Mouse (Mus musculus) liver, embryonic 14.5 days (tissue): ENCODE data around the gene Wdfy2. TPM values are rescaled to one million over a fixed set of nuclear protein-coding genes. Genes with fewer than 3 reads are reported as not detected.

Source experiments
- ATAC-seq: fragments of 200-750 bp; cut with Nextera tagmentation; 2 replicates; pipeline ENCODE4 v1.8.0; 2017; ENCODE audit warnings: moderate number of reproducible peaks, mild to moderate bottlenecking, moderate library complexity; ENCODE audit not compliant: insufficient read depth
- DNase-seq, 3 experiments: peaks; one replicate each; pipeline ENCODE4 v3.0.0-alpha.2; 2012 to 2013; ENCODE audit warnings: low read depth in 3 of 3, low spot score in 3 of 3
- H3K27ac ChIP-seq: fragments of 300-500 bp; sonication (generic); 2 replicates; pipeline ENCODE4 v1.5.1; 2014; ENCODE audit warnings: moderate library complexity, mild to moderate bottlenecking, control low read depth, inconsistent platforms
- H3K27me3 ChIP-seq: fragments of 300-500 bp; sonication (generic); 2 replicates; pipeline ENCODE4 v1.6.1; 2014; ENCODE audit warnings: mild to moderate bottlenecking, low read length, moderate library complexity; ENCODE audit not compliant: control insufficient read depth, insufficient read depth
- H3K36me3 ChIP-seq: fragments of 300-500 bp; sonication (generic); replicated peaks from 2 replicates; pipeline ENCODE4 v1.6.1; 2014; ENCODE audit warnings: low read depth; ENCODE audit not compliant: control insufficient read depth, insufficient read depth
- H3K4me1 ChIP-seq, 2 experiments: fragments of 200-500 bp in 1 of 2; fragments of 300-500 bp in 1 of 2; sonication (generic) in 1 of 2; replicated peaks; 2 replicates each; pipeline ENCODE4 v1.6.1; 2012 to 2014; ENCODE audit warnings: antibody characterized with exemption in 1 of 2, inconsistent platforms in 1 of 2, low read length in 1 of 2; ENCODE audit not compliant: control insufficient read depth in 2 of 2, insufficient read depth in 2 of 2
- H3K4me2 ChIP-seq: fragments of 300-500 bp; sonication (generic); 2 replicates; pipeline ENCODE4 v1.6.1; 2014; ENCODE audit warnings: low read depth, mild to moderate bottlenecking, control low read depth, moderate library complexity
- H3K4me3 ChIP-seq, 2 experiments: fragments of 200-500 bp in 1 of 2; fragments of 300-500 bp in 1 of 2; sonication (generic) in 1 of 2; 2 replicates each; pipeline ENCODE4 v1.5.1; 2012 to 2014; ENCODE audit warnings: low read depth in 2 of 2, low read length in 2 of 2, mild to moderate bottlenecking in 2 of 2, control low read depth in 1 of 2, inconsistent platforms in 1 of 2, moderate library complexity in 1 of 2; ENCODE audit not compliant: insufficient read depth in 1 of 2
- H3K9ac ChIP-seq: fragments of 300-500 bp; sonication (generic); replicated peaks from 2 replicates; pipeline ENCODE4 v1.6.1; 2014; ENCODE audit warnings: mild to moderate bottlenecking, control low read depth, moderate library complexity
- H3K9me3 ChIP-seq: fragments of 300-500 bp; sonication (generic); 2 replicates; pipeline ENCODE4 v1.6.1; 2016; ENCODE audit warnings: low read length, mixed read lengths; ENCODE audit not compliant: control insufficient read depth
- CTCF ChIP-seq: IDR thresholded peaks from 2 replicates; pipeline ENCODE4 v1.5.1; 2016; ENCODE audit warnings: antibody characterized with exemption, low read depth, control low read depth
- EP300 ChIP-seq: IDR thresholded peaks from 2 replicates; pipeline ENCODE4 v1.6.1; 2016; ENCODE audit warnings: antibody characterized with exemption, low read depth
- WGBS: fragments of 180-500 bp; shearing (Covaris S2); extraction: QIAGEN DNeasy Blood & Tissue Kit; methylation state at CpG from one replicate; pipeline ENCODE4 v1.1.7; 2014; ENCODE audit not compliant: insufficient replicate concordance; 5-methylcytosine and 5-hydroxymethylcytosine counted together
- polyA plus RNA-seq, 2 experiments: library from polyadenylated mRNA; depleted of rRNA in 1 of 2; stranded (reverse) in 1 of 2; unstranded in 1 of 2; fragments of >200 nt; fragmentation: Nextera tagmentation in 1 of 2; extraction: Ambion mirVana in 1 of 2; gene quantifications; 2 replicates each; pipeline versions ENCODE4 v1.2.1 to v1.2.3; 2012 to 2014

The Wdfy2 gene
- polyA plus RNA-seq, 2 experiments, result 1.9 to 3.6 TPM

DNA sequence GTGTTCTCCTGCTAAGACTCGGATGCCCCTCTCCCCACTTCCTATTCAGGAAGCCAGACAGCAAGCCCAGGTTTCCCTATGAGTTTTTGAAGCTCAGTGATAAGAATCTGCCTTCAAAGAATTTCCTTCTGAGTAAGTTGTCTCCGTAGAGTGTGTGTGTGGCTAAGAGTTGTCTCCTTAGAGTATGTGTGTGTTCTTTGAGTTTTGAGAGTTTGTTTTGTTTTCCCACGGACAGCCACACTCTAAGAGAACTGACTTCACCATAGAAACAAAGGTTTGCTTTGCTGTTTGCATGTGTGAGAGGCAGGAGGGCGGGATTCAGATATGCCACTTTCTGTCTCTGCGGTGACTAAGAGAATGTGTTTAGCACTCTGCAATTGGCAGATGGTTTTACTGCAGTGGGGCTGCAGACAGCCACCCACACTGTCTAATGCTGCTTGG, 90.6 kb downstream of the Wdfy2 start:
- no peaks in the 10 kb centered on the region for H3K9me3 ChIP-seq
- H3K36me3 ChIP-seq, result no peaks in the 10 kb centered on the region
- no peak overlapping the region for H3K9ac ChIP-seq
- no peak overlapping the region for H3K4me2 ChIP-seq
- no peak for ATAC-seq
- H3K4me3 ChIP-seq, result no peak overlapping the region
- no peak overlapping the region for H3K27ac ChIP-seq
- WGBS, result 31% methylated on average over 5 of the region's 5 CpGs
- no peak for DNase-seq
- TF ChIP-seq EP300 (no peak), CTCF (no peak)
- H3K4me1 ChIP-seq, result no peaks in the 10 kb centered on the region
- H3K27me3 ChIP-seq, result no peaks in the 10 kb centered on the region

DNA sequence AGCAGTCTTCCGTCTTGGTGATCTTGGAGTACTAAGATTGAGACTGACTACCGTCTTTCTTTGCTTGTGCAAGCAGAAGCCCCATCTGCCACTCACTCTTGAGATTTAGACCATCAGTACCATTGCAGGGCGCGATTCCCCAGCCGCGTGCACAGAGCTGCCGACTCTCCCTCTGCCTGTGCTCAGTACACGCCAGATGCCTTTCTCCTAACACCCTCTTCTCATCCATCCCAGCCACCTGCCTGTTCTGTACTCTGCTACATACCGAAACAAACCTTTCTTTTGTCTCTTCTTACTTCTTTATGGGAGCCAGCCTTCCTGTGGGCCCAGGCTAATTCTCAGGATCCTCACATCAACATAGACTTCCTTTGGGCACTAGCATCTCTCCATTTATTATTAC, 97.9 kb downstream of the Wdfy2 start:
- TF ChIP-seq EP300 (no peak), CTCF (no peak)
- no peak overlapping the region for H3K4me2 ChIP-seq
- H3K4me1 ChIP-seq, result no peaks in the 10 kb centered on the region
- no peaks in the 10 kb centered on the region for H3K36me3 ChIP-seq
- H3K9me3 ChIP-seq, result no peaks in the 10 kb centered on the region
- no peak overlapping the region for H3K9ac ChIP-seq
- H3K4me3 ChIP-seq, result no peak overlapping the region
- WGBS, result 70% methylated on average over 9 of the region's 9 CpGs
- no peaks in the 10 kb centered on the region for H3K27me3 ChIP-seq
- no peak for ATAC-seq
- no peak for DNase-seq
- no peak overlapping the region for H3K27ac ChIP-seq

DNA sequence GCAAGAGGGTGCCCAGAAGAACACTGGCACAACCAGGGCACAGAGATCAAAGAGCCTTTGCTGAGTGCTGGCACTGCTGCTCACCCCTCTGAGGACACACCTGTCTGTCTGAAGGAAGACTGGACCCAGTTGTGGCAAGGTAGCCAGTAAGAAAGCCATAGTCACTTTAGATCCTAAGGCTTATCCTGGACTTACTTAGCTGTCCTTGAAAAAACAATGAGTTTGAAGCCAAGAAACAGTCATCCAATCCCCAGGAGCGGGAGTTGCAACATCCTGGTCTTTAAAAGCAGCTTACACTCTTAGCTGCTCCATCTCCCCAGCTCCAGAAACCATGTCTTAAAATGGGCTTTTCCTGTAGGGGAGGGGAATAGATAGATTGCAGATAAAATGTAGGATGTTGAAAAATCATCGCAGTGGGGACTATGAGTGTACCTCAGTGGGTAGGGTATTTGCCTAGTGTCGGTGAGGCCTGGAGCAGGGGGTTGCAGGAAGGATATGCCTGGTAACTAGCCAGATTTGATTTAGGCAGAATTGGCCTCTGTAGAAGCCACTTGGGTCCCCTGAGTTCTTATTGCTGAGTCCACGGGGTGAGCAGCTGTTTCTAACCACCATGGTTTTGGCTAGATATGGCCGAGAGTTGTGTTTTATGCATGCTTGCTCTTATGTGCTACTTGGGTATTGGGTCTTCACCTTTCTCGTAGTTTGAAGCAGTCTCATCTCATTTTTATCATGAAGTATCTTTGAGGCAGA, 99.3 kb downstream of the Wdfy2 start:
- H3K36me3 ChIP-seq, result no peaks in the 10 kb centered on the region
- DNase-seq (no peak), ATAC-seq (no peak)
- H3K4me1 ChIP-seq, result no peaks in the 10 kb centered on the region
- H3K4me2 ChIP-seq, result no peak overlapping the region
- no peak overlapping the region for H3K9ac ChIP-seq
- H3K27ac ChIP-seq, result no peak overlapping the region
- no peak overlapping the region for H3K4me3 ChIP-seq
- no peaks in the 10 kb centered on the region for H3K27me3 ChIP-seq
- 65% methylated on average over 6 of the region's 6 CpGs for WGBS
- no peak for TF ChIP-seq CTCF
- TF ChIP-seq EP300, result no peak
- H3K9me3 ChIP-seq, result no peaks in the 10 kb centered on the region

DNA sequence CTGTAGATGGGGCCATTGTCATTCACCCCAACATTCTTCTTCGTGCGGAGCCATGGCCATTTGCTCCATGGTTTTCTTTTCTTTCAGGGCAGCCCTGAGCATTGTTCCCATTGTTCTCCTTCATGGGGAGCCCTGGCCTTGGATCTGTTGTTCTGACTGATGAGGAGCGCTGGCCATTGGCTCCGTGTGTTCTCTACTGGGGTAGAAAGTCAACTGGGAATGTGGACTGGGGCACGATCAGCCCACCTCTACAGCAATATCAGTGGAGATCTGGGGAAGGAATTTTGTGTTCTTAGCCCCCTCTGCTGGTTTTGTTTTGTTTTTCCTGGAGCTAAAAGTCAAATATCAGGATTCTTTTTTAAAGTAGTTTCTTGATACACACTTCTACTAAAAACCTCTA, 100.2 kb downstream of the Wdfy2 start:
- DNase-seq, result no peak
- ATAC-seq, result no peak
- 67% methylated on average over 5 of the region's 5 CpGs for WGBS

DNA sequence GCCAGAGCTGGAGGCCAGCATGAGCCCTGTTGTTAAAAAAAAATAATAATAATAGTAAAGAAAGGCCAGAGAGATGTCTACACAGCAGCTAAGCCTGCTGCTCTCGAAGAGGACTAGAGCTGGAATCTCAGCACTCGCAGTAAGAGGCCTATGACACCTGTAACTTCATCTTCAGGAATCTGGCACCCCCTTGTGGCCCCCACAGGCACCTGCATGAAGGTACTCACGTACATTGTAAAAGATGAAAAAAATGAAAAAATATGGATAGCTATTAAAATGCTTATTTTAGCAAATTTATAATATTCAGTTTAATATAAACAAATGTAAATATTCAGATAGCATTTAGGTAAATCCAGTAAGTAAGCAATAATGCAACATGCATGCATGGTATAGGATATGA, 102.0 kb downstream of the Wdfy2 start:
- no peak overlapping the region for H3K27ac ChIP-seq
- ATAC-seq (no peak), DNase-seq (no peak)
- 71% methylated on average over 3 of the region's 3 CpGs for WGBS
- H3K4me3 ChIP-seq, result no peak overlapping the region
- H3K36me3 ChIP-seq, result no peaks in the 10 kb centered on the region
- no peaks in the 10 kb centered on the region for H3K4me1 ChIP-seq
- peak; percentile 58 for TF ChIP-seq CTCF
- TF ChIP-seq EP300, result no peak
- H3K9me3 ChIP-seq, result no peaks in the 10 kb centered on the region
- no peak overlapping the region for H3K4me2 ChIP-seq
- H3K9ac ChIP-seq, result no peak overlapping the region
- H3K27me3 ChIP-seq, result no peaks in the 10 kb centered on the region

More for the DNA sequence above, 100.2 kb downstream of the Wdfy2 start:
- TF ChIP-seq EP300, result no peak
- no peak for TF ChIP-seq CTCF
- H3K36me3 ChIP-seq, result no peaks in the 10 kb centered on the region
- no peak overlapping the region for H3K27ac ChIP-seq
- H3K4me3 ChIP-seq, result no peak overlapping the region
- H3K9me3 ChIP-seq, result no peaks in the 10 kb centered on the region
- no peaks in the 10 kb centered on the region for H3K27me3 ChIP-seq
- no peak overlapping the region for H3K4me2 ChIP-seq
- H3K4me1 ChIP-seq, result no peaks in the 10 kb centered on the region
- H3K9ac ChIP-seq, result no peak overlapping the region
